Mouse (Mus musculus) c-Kit-positive CD71-positive TER-119-positive erythroid progenitor cells, embryonic 14.5 days (primary cell): ENCODE measurements at regions not wholly inside any gene's neighbourhood (a gene's known extent, or its start where the extent isn't known, plus 50 kb on each side); places are given as distances from the start of the nearest gene placed in this dataset.

Source experiments
- DNase-seq: peaks from one replicate; pipeline ENCODE4 v3.0.0-alpha.2; 2013; ENCODE audit warnings: low spot score

DNA sequence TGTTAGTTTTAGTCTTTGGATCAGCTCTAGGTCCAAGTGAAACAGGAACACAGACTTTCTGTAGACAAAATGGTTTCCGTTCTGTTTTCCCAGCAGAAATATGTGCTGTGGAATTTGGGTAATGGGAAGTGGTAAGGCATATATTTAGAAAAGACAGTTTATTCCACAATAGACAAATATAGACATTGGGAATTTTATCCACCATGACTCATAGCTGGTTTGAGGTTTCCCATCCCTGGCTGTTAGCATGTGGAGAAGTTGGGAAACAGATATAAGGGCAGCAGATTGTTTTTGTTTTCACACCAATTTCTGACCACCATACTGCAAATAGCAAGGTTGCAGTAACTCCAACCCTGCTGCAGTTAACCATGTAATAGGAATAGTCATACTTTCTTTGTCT lies 385.0 kb upstream of the Adam34 start:
- DNase-seq = no peak

DNA sequence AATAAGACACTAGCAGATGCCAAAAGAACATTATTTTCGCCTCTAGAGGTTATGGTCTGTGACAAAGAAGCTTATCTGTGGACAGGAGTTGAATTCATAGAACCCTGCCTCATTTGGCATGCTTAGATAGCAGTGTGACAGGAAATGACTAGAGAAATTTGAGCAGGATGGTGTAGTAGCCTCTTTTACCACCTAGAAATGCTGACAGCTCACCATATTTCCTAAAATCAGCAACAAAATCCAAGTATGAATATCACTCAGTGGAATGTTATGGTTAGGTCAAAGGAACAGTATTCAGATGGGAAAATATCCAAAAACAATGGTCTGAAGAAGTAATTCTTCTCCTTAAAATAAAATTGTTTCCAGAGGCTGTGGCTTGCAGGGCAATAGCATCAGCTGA lies 383.6 kb upstream of the Adam34 start:
- no peak for DNase-seq

DNA sequence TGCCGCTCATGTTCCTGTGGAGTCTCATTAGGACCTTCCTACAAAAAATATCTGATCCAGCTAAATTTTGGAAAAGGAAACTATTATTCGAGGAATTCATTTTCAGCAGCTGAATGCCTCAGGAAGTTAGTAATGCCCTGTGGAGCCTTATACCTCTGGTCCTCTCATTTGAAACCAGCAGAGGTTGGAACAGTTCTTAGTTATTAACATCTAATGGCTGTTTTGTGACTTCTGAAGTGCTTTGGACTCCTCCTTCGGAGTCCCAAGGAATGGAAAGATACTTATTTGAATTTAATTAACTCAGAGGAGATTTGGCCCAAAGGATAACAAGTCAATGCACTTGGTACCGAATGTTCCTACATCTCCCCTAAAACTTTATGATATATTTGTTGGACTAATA lies 372.2 kb upstream of the Adam34 start:
- no peak for DNase-seq

- DNase-seq = no peak
These were observed 349.0 kb upstream of the Adam34 start for GRCm38 (mm10) chr8:44058846-44059245.

DNA sequence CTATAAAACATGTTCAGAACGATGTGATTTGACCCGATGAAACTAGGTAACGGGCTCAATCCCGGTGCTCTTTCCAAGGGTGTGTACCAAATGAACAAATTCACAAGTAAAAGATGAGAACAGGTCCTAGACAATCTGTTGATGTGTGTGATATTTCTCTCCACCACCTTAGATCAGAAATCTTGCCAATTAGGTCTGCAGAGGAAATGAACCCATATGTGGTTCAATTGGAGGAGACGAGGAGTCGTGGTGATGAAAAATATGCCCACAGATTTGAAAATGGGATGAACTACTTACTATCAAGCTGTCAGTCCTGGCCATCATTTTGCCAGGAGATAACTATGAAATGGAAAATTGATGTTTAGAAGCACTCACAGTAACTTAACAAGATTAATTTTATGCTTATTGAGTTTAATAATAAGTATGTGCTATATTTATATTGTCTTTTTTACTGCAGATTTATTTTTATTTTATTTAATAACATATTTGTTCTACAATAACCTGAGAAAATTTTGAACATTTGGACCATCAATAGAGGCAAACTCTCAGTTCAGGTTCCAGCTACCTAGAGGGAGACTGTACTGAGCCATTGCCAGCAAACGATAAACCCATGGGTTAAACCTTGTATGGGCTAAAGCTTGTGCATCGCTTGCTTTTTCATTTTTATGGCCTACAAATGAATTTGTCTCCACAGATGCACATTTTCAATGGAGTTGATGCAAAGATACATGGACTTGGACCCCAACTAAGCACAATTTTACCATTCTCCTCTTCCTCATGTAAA lies 332.9 kb upstream of the Adam34 start:
- no peak for DNase-seq

- no peak for DNase-seq
These were observed 324.4 kb upstream of the Adam34 start for GRCm38 (mm10) chr8:44034211-44034610.

DNA sequence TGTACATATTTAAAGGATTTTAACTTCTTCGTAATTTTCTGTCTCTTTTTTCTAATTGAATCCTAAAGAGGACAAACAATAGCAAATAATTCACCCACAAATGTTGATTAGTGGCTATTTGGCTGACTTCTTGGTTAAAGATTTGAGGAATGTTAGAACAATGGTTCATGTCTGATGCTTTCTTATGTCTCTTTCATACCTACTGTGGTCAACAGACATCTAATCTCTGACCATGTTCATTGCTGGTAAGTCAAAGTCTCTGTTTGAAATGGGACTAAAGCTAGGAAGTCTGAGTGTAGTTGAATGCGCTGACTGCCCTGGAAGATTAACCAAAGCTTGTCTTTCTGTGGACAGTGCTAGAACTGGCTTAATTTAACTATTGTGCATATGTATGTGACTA lies 321.5 kb upstream of the Adam34 start:
- no peak for DNase-seq

- no peak for DNase-seq
These were observed 321.1 kb upstream of the Adam34 start for GRCm38 (mm10) chr8:44030972-44031371.

DNA sequence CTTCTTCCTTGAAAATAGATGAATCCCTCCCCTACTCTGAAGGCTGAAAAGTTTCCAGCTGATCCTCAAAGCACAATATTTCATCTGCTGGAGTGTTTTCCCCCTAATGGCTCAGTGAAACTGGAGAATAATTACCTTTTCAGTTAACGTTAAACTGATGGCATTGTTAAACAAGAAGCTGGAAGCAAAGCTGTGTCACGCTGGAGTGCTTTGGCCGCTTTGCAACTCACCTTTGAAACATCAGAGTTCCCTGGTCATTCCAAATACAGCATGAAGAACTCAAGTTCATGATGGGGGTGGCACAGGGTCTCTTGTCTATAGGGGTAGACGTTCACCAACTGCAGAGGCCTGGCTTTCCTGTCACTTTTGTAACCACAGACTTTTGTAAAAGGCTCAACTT lies 317.9 kb upstream of the Adam34 start:
- no peak for DNase-seq

- peak; percentile 7 for DNase-seq
These were observed 316.1 kb upstream of the Adam34 start for GRCm38 (mm10) chr8:44025926-44026325.

DNA sequence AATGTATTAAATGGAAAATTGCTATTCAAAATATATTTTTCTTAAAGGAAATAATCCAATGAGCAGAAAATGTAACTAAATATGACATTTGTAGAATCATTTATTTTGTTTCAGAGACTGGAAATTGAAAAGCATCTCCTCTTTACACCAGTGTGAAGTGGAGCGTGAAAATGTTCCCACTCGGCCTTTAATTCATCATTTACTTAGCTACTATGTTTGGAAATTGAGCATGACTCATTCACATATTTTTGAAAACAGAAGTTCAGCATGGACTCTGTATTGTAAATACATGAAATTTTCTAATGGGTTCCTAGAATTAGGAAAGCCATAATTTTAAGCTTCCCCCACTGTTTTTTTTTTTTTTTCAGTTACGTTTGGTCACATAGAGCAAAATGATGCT lies 314.2 kb upstream of the Adam34 start:
- no peak for DNase-seq
